Comparison of ENCODE assay signal across 22 mouse cellular contexts in genomic region chr2:19690094-19690493, GRCm38 (mm10). TPM values are rescaled to one million over a fixed set of nuclear protein-coding genes. Genes with fewer than 3 reads are reported as not detected.
DNase-seq lines count a peak whose midpoint lies in the region; ATAC-seq lines count a peak whose summit lies in the region.
"Had no signal": no experiment of that assay in that cellular context is flagged by ENCODE, and none has a peak within 500 bp of the region (broad histone marks: within the 10 kb centered on the region; RNA-seq: fewer than 3 reads in every experiment).

No protein-coding gene starts in this region.

- H3K36me3 ChIP-seq in heart, embryonic 14.5 days (ENCODE audit: control insufficient read depth, insufficient read depth, low read length) = no peaks in the 10 kb centered on the region
- H3K36me3 ChIP-seq in liver, embryonic 11.5 days (ENCODE audit: control insufficient read depth, insufficient read depth, low read length) = no peaks in the 10 kb centered on the region
- no peaks in the 10 kb centered on the region for H3K36me3 ChIP-seq in midbrain, embryonic 13.5 days
- H3K36me3 ChIP-seq: lung, embryonic 15.5 days; neural tube, embryonic 15.5 days had no signal

- H3K27me3 ChIP-seq in heart, embryonic 14.5 days (ENCODE audit: control insufficient read depth, insufficient read depth, low read length) = no peaks in the 10 kb centered on the region
- no peaks in the 10 kb centered on the region for H3K27me3 ChIP-seq in liver, embryonic 11.5 days (replicated peaks; ENCODE audit: control insufficient read depth, insufficient read depth, low read length)
- H3K27me3 ChIP-seq in midbrain, embryonic 13.5 days = no peaks in the 10 kb centered on the region
- H3K27me3 ChIP-seq: lung, embryonic 15.5 days; neural tube, embryonic 15.5 days had no signal

- peak; percentile 91 for DNase-seq in heart, adult 11 months
- no peak for DNase-seq in heart, postnatal 25 days (ENCODE audit: low spot score)
- DNase-seq in liver, embryonic 11.5 days (ENCODE audit: low spot score) = no peak
- no peak for DNase-seq in layer of hippocampus, adult 11-12 months (ENCODE audit: low spot score)
- no peak for DNase-seq in B cell, adult 2 months
- DNase-seq: cerebellum, postnatal 14 days; kidney, adult 11 months; midbrain, embryonic 14.5 days; retina, postnatal 1 day; spleen, adult 18-20 months; thymus, adult 2 months had no signal

- H3K4me1 ChIP-seq in heart, embryonic 14.5 days (ENCODE audit: control insufficient read depth in 2 of 2, insufficient read depth in 2 of 2, low read length in 2 of 2) = peaks cover 10 to 13% of the 10 kb centered on the region in 2 experiments
- 0 out of 2 replicates have a peak, but pooled peaks cover 2% of the 10 kb centered on the region for H3K4me1 ChIP-seq in liver, embryonic 11.5 days (replicated peaks; ENCODE audit: control insufficient read depth, insufficient read depth, low read length)
- no peaks in the 10 kb centered on the region for H3K4me1 ChIP-seq in midbrain, embryonic 13.5 days (replicated peaks)
- H3K4me1 ChIP-seq: neural tube, embryonic 15.5 days had no signal

- 4% methylated on average over 14 of the region's 14 CpGs for WGBS in heart, embryonic 14.5 days
- 58% methylated on average over 14 of the region's 14 CpGs for WGBS in liver, embryonic 11.5 days
- WGBS in midbrain, embryonic 13.5 days = 88% methylated on average over 14 of the region's 14 CpGs

- H3K27ac ChIP-seq in heart, embryonic 14.5 days (replicated peaks in 1 of 2; ENCODE audit: control insufficient read depth in 1 of 2, insufficient read depth in 1 of 2, low read depth in 2 of 2, low read length in 2 of 2) = peak overlapping the region; percentile 29 to 77
- no peak overlapping the region for H3K27ac ChIP-seq in liver, embryonic 11.5 days (ENCODE audit: low read depth, low read length)
- no peak overlapping the region for H3K27ac ChIP-seq in midbrain, embryonic 13.5 days
- H3K27ac ChIP-seq: kidney, postnatal 0 days; lung, embryonic 15.5 days; macrophage; neural tube, embryonic 15.5 days had no signal

- H3K9ac ChIP-seq in heart, embryonic 14.5 days (ENCODE audit: low read length) = peak overlapping the region; percentile 6; the same call in 1 of the 2 replicates
- H3K9ac ChIP-seq in liver, embryonic 11.5 days (ENCODE audit: low read depth, low read length) = no peak overlapping the region
- H3K9ac ChIP-seq in midbrain, embryonic 13.5 days (replicated peaks) = no peak overlapping the region
- H3K9ac ChIP-seq: lung, embryonic 15.5 days; neural tube, embryonic 15.5 days had no signal

- ATAC-seq in heart, embryonic 14.5 days (ENCODE audit: insufficient number of reproducible peaks, insufficient read depth, low FRiP score, low read depth) = peak; percentile 74
- ATAC-seq in liver, embryonic 11.5 days (replicated peaks; ENCODE audit: low FRiP score) = peak; percentile 78
- peak; percentile 91 for ATAC-seq in megakaryocyte-erythroid progenitor cell, adult 5-6 weeks (replicated peaks; ENCODE audit: low FRiP score, low TSS enrichment, poor library complexity, severe bottlenecking)
- ATAC-seq in midbrain, embryonic 13.5 days = no peak
- ATAC-seq: activated CD4-positive, CD25-positive, alpha-beta regulatory T cell, adult 4 months; forebrain, embryonic 16.5 days; hindbrain, embryonic 16.5 days had no signal

- peak overlapping the region in 1 of 2 experiments; percentile 13; a peak in 1 of 4 replicates for H3K4me3 ChIP-seq in heart, embryonic 14.5 days (ENCODE audit: control insufficient read depth in 1 of 2, insufficient read depth in 1 of 2, low read depth in 1 of 2, low read length in 2 of 2)
- H3K4me3 ChIP-seq in liver, embryonic 11.5 days (ENCODE audit: low read depth, low read length) = no peak overlapping the region
- H3K4me3 ChIP-seq in midbrain, embryonic 13.5 days (replicated peaks) = no peak overlapping the region
- H3K4me3 ChIP-seq: lung, embryonic 15.5 days; myocyte; neural tube, embryonic 15.5 days had no signal

- H3K4me2 ChIP-seq in heart, embryonic 14.5 days (ENCODE audit: low read length) = peak overlapping the region; percentile 44
- H3K4me2 ChIP-seq in liver, embryonic 11.5 days = 0 out of 2 replicates have a peak overlapping the region, but pooled peaks have one; percentile 3
- no peak overlapping the region for H3K4me2 ChIP-seq in midbrain, embryonic 13.5 days (replicated peaks)
- H3K4me2 ChIP-seq: lung, embryonic 15.5 days; neural tube, embryonic 15.5 days had no signal

- H3K9me3 ChIP-seq in heart, embryonic 14.5 days (ENCODE audit: control insufficient read depth, low read length) = no peaks in the 10 kb centered on the region
- H3K9me3 ChIP-seq in liver, embryonic 11.5 days (ENCODE audit: control insufficient read depth, low read length) = no peaks in the 10 kb centered on the region
- no peaks in the 10 kb centered on the region for H3K9me3 ChIP-seq in midbrain, embryonic 13.5 days
- H3K9me3 ChIP-seq: lung, embryonic 15.5 days; neural tube, embryonic 15.5 days had no signal

- intact Hi-C loops in heart, postnatal 25 days (cut with DNase I) = no loop called here

RNA-seq across cellular contexts. Expression of gene Otud1, which starts 32.5 kb away (rescaled TPM):
- total RNA-seq in heart, postnatal 25 days (2021) = 10 to 100 TPM; 18.9 to 21.0 TPM
- polyA plus RNA-seq in heart, embryonic 14.5 days (2014; fragmentation: Nextera tagmentation; extraction: Ambion mirVana) = 15.0 and 16.4 TPM in 2 replicates
- polyA plus RNA-seq in liver, embryonic 11.5 days (2014; fragmentation: Nextera tagmentation; extraction: Ambion mirVana) = 0.62 and 0.95 TPM in 2 replicates
- 2.5 and 2.7 TPM in 2 replicates for total RNA-seq in megakaryocyte-erythroid progenitor cell, adult 5-6 weeks (2014; fragmentation: Nextera tagmentation)
- 5.9 and 6.1 TPM in 2 replicates for total RNA-seq in megakaryocyte-erythroid progenitor cell, adult 5-6 weeks (2017)
- polyA plus RNA-seq in midbrain, embryonic 13.5 days (2015; fragmentation: Nextera tagmentation; extraction: Ambion mirVana) = 0.82 and 0.92 TPM in 2 replicates

Comparison
In these comparisons a context has a peak if more than half of its experiments do, and no peak if none do; other contexts are left out.
1. H3K27ac ChIP-seq: peak in heart, embryonic 14.5 days (2 of 2); none in liver, embryonic 11.5 days (single experiment) and midbrain, embryonic 13.5 days (single experiment).